13 mouse cellular contexts compared by ENCODE assay signal in the genomic region with DNA sequence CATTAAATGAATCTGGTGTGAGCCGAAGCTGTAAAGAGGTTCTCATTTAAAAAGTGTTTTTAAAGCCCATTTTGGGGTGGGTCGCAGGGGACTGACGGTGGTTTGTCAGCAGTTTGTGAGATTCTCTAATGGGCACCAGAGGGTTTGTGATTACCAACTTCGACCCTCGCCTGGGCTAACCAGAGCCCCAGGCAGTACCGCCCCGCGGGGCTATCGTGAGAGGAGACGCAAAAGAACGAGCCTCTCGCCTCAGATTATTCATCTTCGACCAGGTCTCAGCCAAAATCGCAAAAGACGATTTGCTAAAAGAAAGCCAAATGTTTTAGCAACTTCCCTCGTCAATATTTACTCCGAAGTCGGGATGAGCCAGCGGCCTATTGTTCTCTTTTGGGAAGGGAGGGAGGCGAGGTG. TPM values are rescaled to one million over a fixed set of nuclear protein-coding genes. Genes with fewer than 3 reads are reported as not detected.
DNase-seq lines count a peak whose midpoint lies in the region; ATAC-seq and TF ChIP-seq lines count a peak whose summit lies in the region.
"Had no signal": no experiment of that assay in that cellular context is flagged by ENCODE, and none has a peak within 500 bp of the region (broad histone marks: within the 10 kb centered on the region; RNA-seq: fewer than 3 reads in every experiment).

No protein-coding gene starts in this region.

- no peak overlapping the region for H3K27ac ChIP-seq in embryonic fibroblast, embryonic 13.5 days (ENCODE audit: insufficient read depth, low read length)
- peak overlapping the region; percentile 97 for H3K27ac ChIP-seq in limb, embryonic 10.5 days
- peak overlapping the region; percentile 96 for H3K27ac ChIP-seq in neural tube, embryonic 13.5 days (replicated peaks)
- H3K27ac ChIP-seq: lung, embryonic 15.5 days had no signal

- peak; percentile 34 for DNase-seq in cerebellum, adult 8-10 months
- no peak for DNase-seq in cerebellum, adult 11 months
- DNase-seq in limb, embryonic 10.5 days (ENCODE audit: low spot score): peak; percentile 66
- DNase-seq in thymus, adult 18-20 months: no peak
- no peak for DNase-seq in urinary bladder, postnatal 14 days (ENCODE audit: low spot score)
- DNase-seq in urinary bladder, postnatal 36 days (ENCODE audit: low spot score in 2 of 2): no peak
- DNase-seq: heart, adult 11 months; kidney, postnatal 36 days; right cerebral cortex, adult 18-20 months; thymus, postnatal 4 days had no signal

- peaks cover 19% of the 10 kb centered on the region for H3K36me3 ChIP-seq in limb, embryonic 10.5 days
- H3K36me3 ChIP-seq in neural tube, embryonic 13.5 days: no peaks in the 10 kb centered on the region
- H3K36me3 ChIP-seq: lung, embryonic 15.5 days had no signal

- H3K9ac ChIP-seq in neural tube, embryonic 13.5 days: peak overlapping the region; percentile 82
- H3K9ac ChIP-seq: lung, embryonic 15.5 days had no signal

- ATAC-seq in neural tube, embryonic 13.5 days (ENCODE audit: low read depth): no peak

- peaks cover 81% of the 10 kb centered on the region for H3K27me3 ChIP-seq in limb, embryonic 10.5 days (ENCODE audit: low read depth, poor library complexity, severe bottlenecking)
- peaks cover 68% of the 10 kb centered on the region for H3K27me3 ChIP-seq in neural tube, embryonic 13.5 days

- WGBS in limb, embryonic 10.5 days: under 1% methylated on average over 20 of the region's 20 CpGs
- under 1% methylated on average over 20 of the region's 20 CpGs for WGBS in neural tube, embryonic 13.5 days

- TF ChIP-seq POLR2A in embryonic fibroblast, embryonic 13.5 days (IDR thresholded peaks at IDR 0.05; ENCODE audit: low read depth, low read length): no peak

- no peaks in the 10 kb centered on the region for H3K9me3 ChIP-seq in limb, embryonic 10.5 days (replicated peaks)
- no peaks in the 10 kb centered on the region for H3K9me3 ChIP-seq in neural tube, embryonic 13.5 days
- H3K9me3 ChIP-seq: lung, embryonic 15.5 days had no signal

- H3K4me2 ChIP-seq in neural tube, embryonic 13.5 days: peak overlapping the region; percentile 62
- H3K4me2 ChIP-seq: lung, embryonic 15.5 days had no signal

- H3K4me3 ChIP-seq in embryonic fibroblast, embryonic 13.5 days (ENCODE audit: insufficient read depth, low read length): 0 out of 2 replicates have a peak overlapping the region, but pooled peaks have one; percentile 3
- peak overlapping the region; percentile 88 for H3K4me3 ChIP-seq in limb, embryonic 10.5 days
- peak overlapping the region; percentile 58 for H3K4me3 ChIP-seq in neural tube, embryonic 13.5 days
- H3K4me3 ChIP-seq: lung, embryonic 15.5 days had no signal

- 0 out of 2 replicates have a peak, but pooled peaks cover 3% of the 10 kb centered on the region for H3K4me1 ChIP-seq in embryonic fibroblast, embryonic 13.5 days (ENCODE audit: control insufficient read depth, insufficient read depth, low read length)
- peaks cover 74% of the 10 kb centered on the region for H3K4me1 ChIP-seq in limb, embryonic 10.5 days
- H3K4me1 ChIP-seq in neural tube, embryonic 13.5 days (replicated peaks): peaks cover 33% of the 10 kb centered on the region

- TF ChIP-seq CTCF in embryonic fibroblast, embryonic 13.5 days (IDR thresholded peaks at IDR 0.05; ENCODE audit: borderline replicate concordance, insufficient read depth, low read length): no peak

RNA-seq across cellular contexts. Expression of gene Zic2, which starts 2.0 kb away (rescaled TPM):
- 0.60 and 2.8 TPM in 2 replicates for polyA plus RNA-seq in embryonic fibroblast, embryonic 13.5 days (2011; ENCODE audit: insufficient read length, low read depth, missing spikeins)
- polyA plus RNA-seq in limb, embryonic 10.5 days (2016; fragmentation: Nextera tagmentation; extraction: Ambion mirVana): 5.0 and 5.1 TPM in 2 replicates
- polyA plus RNA-seq in neural tube, embryonic 13.5 days (2015; fragmentation: Nextera tagmentation; extraction: Ambion mirVana): 8.2 and 10.2 TPM in 2 replicates
- polyA plus RNA-seq: lung, embryonic 15.5 days had no signal

RNA-seq across cellular contexts. Expression of gene Zic5, which starts 11.8 kb away (rescaled TPM):
- 0.30 and 0.93 TPM in 2 replicates for polyA plus RNA-seq in embryonic fibroblast, embryonic 13.5 days (2011; ENCODE audit: insufficient read length, low read depth, missing spikeins)
- 13.8 and 14.9 TPM in 2 replicates for polyA plus RNA-seq in limb, embryonic 10.5 days (2016; fragmentation: Nextera tagmentation; extraction: Ambion mirVana)
- polyA plus RNA-seq in neural tube, embryonic 13.5 days (2015; fragmentation: Nextera tagmentation; extraction: Ambion mirVana): 8.4 and 8.6 TPM in 2 replicates
- polyA plus RNA-seq: lung, embryonic 15.5 days had no signal

RNA-seq across cellular contexts. Expression of gene Gm10837, which starts 13.1 kb away (rescaled TPM):
- not detected in 2 replicates for polyA plus RNA-seq in embryonic fibroblast, embryonic 13.5 days (2011; ENCODE audit: insufficient read length, low read depth, missing spikeins)
- not detected in 2 replicates for polyA plus RNA-seq in limb, embryonic 10.5 days (2016; fragmentation: Nextera tagmentation; extraction: Ambion mirVana)
- 0.19 and 0.29 TPM in 2 replicates for polyA plus RNA-seq in neural tube, embryonic 13.5 days (2015; fragmentation: Nextera tagmentation; extraction: Ambion mirVana)
- polyA plus RNA-seq: lung, embryonic 15.5 days had no signal

RNA-seq across cellular contexts. Expression of gene Gm5089, which starts 26.4 kb away (rescaled TPM):
- polyA plus RNA-seq in embryonic fibroblast, embryonic 13.5 days (2011; ENCODE audit: insufficient read length, low read depth, missing spikeins): not detected in 2 replicates
- polyA plus RNA-seq in limb, embryonic 10.5 days (2016; fragmentation: Nextera tagmentation; extraction: Ambion mirVana): 0.36 and 0.56 TPM in 2 replicates
- polyA plus RNA-seq in neural tube, embryonic 13.5 days (2015; fragmentation: Nextera tagmentation; extraction: Ambion mirVana): 0.46 and 0.62 TPM in 2 replicates
- polyA plus RNA-seq: lung, embryonic 15.5 days had no signal

RNA-seq across cellular contexts. Expression of gene Pcca, which starts 56.9 kb away (rescaled TPM):
- 22.4 and 30.5 TPM in 2 replicates for polyA plus RNA-seq in embryonic fibroblast, embryonic 13.5 days (2011; ENCODE audit: insufficient read length, low read depth, missing spikeins)
- 32.4 and 35.8 TPM in 2 replicates for polyA plus RNA-seq in limb, embryonic 10.5 days (2016; fragmentation: Nextera tagmentation; extraction: Ambion mirVana)
- 28.2 and 32.0 TPM in 2 replicates for polyA plus RNA-seq in neural tube, embryonic 13.5 days (2015; fragmentation: Nextera tagmentation; extraction: Ambion mirVana)

Comparison
In these comparisons a context has a peak if more than half of its experiments do, and no peak if none do; other contexts are left out.
1. DNase-seq: peak in cerebellum, adult 8-10 months (single experiment) and limb, embryonic 10.5 days (single experiment); none in cerebellum, adult 11 months (single experiment), thymus, adult 18-20 months (0 of 2), urinary bladder, postnatal 14 days (single experiment) and urinary bladder, postnatal 36 days (0 of 2).
2. H3K4me3 ChIP-seq: peak in every context shown above with its lines; median percentile 88 in limb, embryonic 10.5 days; 58 in neural tube, embryonic 13.5 days; 3 in embryonic fibroblast, embryonic 13.5 days.